Mouse (Mus musculus) ovary, postnatal 36 days (tissue): ENCODE data around the gene Scarf1.

Experiments
- DNase-seq: peaks from one replicate; pipeline ENCODE4 v3.0.0; 2022; ENCODE audit warnings: low spot score, mixed read lengths

Scarf1 gene

DNA sequence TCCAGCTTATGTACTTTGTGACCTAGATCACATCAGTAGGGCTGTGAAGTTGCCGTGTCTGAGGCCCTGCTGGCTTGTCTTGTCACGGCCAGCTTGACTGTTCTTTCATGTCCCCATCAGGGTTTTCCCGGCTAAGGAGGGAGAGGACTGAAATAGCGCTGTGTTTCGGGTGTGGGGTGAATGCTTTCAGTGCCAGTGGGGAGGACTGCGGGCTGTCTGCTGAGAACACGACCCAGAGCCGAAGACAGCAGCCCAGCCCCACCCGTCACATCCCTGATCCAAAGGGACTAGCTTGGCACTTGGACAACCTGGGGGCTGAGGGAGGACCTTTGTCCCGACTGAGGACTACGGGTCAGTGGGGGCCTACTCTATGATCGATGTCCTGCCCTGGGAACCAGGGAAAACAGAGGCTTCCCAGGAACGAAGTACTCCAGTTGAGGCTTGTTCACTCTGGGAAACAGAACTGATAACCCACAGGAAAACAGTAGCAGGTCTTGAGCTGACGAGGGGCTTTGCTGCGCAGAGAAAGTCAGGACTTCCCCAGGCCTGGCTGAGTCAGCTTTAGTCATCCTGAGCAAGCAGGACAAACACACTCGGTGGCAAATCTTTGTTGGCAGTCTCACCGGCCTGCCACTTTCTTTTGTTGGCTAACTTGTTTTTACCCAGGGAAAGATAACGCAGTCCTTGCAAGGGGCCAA is 50.7 kb downstream of the Scarf1 start:
- peak; percentile 51 for DNase-seq

DNA sequence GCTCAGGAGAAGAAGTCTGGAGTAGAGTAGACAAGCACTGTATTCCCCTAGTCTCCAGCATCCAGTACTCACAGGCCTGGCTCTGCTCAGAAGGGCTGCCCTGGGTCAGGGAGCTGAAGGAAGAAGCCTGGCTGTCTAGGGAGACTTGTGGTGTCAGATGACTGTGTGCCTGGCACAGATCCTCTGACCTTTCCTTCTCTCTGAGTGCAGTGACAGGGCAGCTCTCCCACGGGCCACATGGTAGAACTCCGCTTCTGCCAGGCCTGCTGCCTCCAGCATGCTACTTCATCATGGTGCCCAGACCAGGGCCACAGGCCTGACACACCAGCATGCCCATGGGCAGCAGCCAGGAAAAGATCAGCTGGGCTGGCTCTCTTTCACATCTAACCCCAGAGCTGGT is 52.5 kb downstream of the Scarf1 start:
- DNase-seq: peak; percentile 50

GRCm38 (mm10) chr11:75566276-75567196 is 53.2 kb downstream of the Scarf1 start:
- no peak for DNase-seq

DNA sequence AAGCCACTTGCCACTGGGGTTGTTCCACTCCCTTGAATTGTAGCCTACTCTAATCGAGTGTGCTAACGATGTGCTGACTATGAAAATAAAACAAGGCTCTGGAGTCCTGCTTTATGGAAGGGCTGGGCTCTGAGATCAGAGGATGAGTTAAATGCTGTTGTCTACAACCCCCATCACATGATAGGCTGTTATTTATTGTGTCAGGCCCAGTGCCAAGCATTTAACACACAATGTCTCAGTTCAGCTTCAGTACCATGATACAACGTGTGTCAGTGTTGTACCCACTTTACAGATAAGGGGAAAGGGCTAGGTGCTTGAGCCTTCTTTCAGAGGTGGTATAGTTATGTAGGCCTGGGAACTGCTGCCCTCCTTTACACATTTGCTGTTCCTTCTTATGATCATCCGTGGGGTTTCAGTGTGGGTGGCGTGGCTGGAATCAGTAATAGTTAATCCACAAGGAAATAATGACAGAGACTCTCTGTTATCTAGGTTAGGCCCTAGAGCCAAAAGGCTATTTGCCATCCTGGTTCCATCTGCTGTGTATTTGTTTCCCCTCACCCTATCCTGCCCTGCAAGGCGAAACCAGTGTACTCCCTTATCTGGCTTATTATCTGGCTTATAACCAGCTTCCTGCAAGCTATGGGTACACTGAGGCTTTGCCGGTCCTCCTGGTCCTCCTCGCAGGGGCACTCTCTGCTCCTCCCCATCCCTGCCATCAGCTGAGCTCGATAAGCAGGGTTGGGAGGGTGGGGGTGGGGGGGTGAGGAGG is 54.2 kb downstream of the Scarf1 start:
- DNase-seq: no peak

GRCm38 (mm10) chr11:75568115-75568511 is 54.8 kb downstream of the Scarf1 start:
- no peak for DNase-seq

DNA sequence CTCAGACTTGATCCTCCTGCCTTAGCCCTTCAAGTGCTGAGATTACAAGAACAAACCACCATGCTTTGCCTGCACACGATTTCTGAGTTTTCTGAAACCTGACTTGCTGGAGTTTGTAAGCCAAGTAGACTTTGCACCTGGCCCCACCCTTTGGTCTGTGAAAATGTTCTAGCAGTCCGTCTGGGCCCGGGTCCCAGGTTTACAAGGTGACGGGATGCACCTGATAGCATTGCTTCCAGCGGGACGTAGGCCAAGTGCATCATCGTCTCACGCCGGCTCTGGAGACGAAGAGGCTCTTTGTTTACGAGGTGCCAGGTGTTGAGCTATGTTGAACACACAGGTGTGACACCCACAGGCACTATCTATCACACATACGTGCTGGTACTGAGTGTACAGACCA is 55.6 kb downstream of the Scarf1 start:
- no peak for DNase-seq

GRCm38 (mm10) chr11:75570375-75571125 is 57.2 kb downstream of the Scarf1 start:
- no peak for DNase-seq

DNA sequence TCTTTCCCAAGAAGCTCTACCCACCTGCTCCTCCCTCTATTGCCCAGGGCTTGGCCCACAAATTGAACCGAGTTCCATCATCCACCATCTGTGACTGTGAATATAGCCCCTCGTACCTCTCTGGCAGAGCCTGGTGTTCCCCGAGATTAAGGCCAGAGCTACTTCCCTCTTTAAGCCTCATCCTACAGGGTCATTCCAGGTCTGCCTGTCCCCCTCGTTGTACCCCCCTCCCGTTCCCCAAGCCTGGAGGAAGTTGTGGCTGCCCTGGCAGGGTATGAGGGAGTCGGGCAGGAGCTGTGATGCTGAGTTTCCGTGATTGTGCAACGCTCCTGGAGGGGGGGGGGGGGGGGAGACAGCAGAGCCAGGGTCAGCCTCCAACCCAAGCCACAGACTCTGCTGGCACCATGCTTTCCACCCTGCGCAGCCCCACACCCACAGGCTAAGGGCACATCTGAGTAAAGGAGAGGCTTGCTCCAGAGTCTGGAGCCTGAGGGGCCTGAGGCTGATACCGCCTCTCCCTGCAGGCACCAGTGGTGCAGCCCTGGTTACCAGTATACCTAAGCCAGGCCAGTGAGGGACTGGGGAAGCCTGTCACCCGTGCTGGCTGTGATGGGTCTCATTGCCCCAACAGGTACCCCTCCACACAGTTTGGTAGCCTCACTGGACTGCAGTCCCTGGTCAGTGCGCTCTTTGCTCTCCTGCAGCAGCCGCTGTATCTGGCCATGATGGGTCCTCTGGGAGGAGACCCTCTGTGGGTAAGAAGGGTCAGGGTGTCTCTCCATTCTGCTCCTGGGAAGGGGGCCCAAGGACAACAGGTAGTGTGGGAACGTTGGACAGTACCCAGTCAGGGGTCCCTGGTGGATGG is 58.0 kb downstream of the Scarf1 start:
- no peak for DNase-seq

DNA sequence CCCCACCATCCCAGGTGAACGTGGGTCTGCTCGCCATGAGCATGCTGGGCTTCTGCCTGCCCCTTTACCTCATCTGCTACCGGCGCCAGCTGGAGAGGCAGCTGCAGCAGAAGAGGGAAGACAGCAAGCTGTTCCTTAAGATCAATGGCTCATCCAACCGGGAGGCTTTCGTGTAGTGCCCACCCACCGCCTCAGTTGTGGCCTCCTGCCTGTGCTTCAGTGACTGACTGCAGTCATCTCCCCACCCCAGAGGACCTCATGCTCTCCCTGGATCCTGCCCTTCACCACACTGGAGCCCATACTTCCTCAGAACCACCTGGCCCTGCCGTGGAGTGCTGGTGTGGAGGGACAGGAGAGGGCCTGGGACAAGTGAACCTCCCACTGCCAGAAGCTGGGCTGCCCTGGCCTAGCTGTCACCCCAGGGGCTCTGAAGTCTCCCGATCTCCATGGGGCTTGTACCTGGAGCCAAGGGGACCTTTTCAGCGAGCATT is 59.0 kb downstream of the Scarf1 start:
- no peak for DNase-seq

- peak; percentile 90 for DNase-seq
Observed at GRCm38 (mm10) chr11:75572854-75573650, 59.7 kb downstream of the Scarf1 start.

GRCm38 (mm10) chr11:75574378-75575123 is 61.2 kb downstream of the Scarf1 start:
- DNase-seq: no peak

DNA sequence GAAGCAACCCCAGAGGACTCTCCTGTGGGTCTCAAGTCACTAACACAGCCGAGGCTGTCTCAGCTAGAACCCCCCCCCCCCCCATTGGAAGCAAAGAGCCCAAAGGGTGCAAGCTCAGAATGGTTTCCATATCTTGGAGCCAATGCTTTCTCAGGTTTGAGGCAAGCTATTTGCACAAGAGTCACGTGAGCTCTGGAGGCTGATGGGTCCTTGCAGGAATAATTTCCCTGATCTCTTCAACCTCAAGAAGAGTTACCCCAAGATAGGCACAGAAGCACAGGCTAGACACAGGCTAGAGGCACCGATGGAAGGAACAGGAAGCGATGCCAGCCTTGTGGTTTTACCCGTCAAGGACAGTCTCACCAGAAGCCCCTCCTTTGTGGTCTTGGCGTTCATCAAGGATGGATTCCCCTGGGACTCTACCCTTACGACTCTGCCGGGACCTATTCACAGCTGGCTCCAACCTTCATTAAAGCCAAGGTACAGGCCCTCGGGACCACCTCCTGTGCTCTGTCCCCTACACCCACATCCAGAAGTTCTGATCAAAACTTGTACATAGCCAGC is 62.3 kb downstream of the Scarf1 start:
- DNase-seq: no peak
